In genomic region chr7:83077035-83077918, GRCm38 (mm10) we compare ENCODE assay signal across 9 mouse cellular contexts.
DNase-seq lines count a peak whose midpoint lies in the region; ATAC-seq and TF ChIP-seq lines count a peak whose summit lies in the region.
"Had no signal": no experiment of that assay in that cellular context is flagged by ENCODE, and none has a peak within 500 bp of the region (broad histone marks: within the 10 kb centered on the region; RNA-seq: fewer than 3 reads in every experiment).

No protein-coding gene starts in this region.

- peak overlapping the region; percentile 38 for H3K27ac ChIP-seq in heart, embryonic 15.5 days
- no peak overlapping the region for H3K27ac ChIP-seq in forebrain, embryonic 16.5 days (ENCODE audit: low read length)
- no peak overlapping the region for H3K27ac ChIP-seq in kidney, postnatal 0 days
- H3K27ac ChIP-seq in neural tube, embryonic 13.5 days (replicated peaks) = peak overlapping the region; percentile 75
- no peak overlapping the region for H3K27ac ChIP-seq in liver, postnatal 0 days (ENCODE audit: low read depth)
- H3K27ac ChIP-seq in heart, embryonic 12.5 days (ENCODE audit: poor library complexity, severe bottlenecking) = no peak overlapping the region
- H3K27ac ChIP-seq: layer of hippocampus, adult 2 months had no signal

- DNase-seq in heart, adult 9 months (ENCODE audit: low spot score in 2 of 2) = no peak
- peak; percentile 75 for DNase-seq in kidney, postnatal 0 days (ENCODE audit: low spot score)
- DNase-seq in T-cell, adult 2 months (ENCODE audit: low spot score) = no peak
- no peak for DNase-seq in liver, postnatal 0 days

- no peaks in the 10 kb centered on the region for H3K9me3 ChIP-seq in heart, embryonic 15.5 days (replicated peaks)
- H3K9me3 ChIP-seq in forebrain, embryonic 16.5 days (ENCODE audit: control insufficient read depth, low read length) = no peaks in the 10 kb centered on the region
- H3K9me3 ChIP-seq in kidney, postnatal 0 days (replicated peaks; ENCODE audit: low read length) = no peaks in the 10 kb centered on the region
- no peaks in the 10 kb centered on the region for H3K9me3 ChIP-seq in neural tube, embryonic 13.5 days
- H3K9me3 ChIP-seq in liver, postnatal 0 days (ENCODE audit: low read length) = no peaks in the 10 kb centered on the region
- no peaks in the 10 kb centered on the region for H3K9me3 ChIP-seq in heart, embryonic 12.5 days (replicated peaks)

- TF ChIP-seq CTCF in kidney, postnatal 0 days (IDR thresholded peaks at IDR 0.05; ENCODE audit: low read depth) = no peak
- no peak for TF ChIP-seq CTCF in liver, postnatal 0 days (IDR thresholded peaks at IDR 0.05; ENCODE audit: low read depth)

- 42% methylated on average over 11 of the region's 11 CpGs for WGBS in heart, embryonic 15.5 days
- 25% methylated on average over 11 of the region's 11 CpGs for WGBS in forebrain, embryonic 16.5 days
- 13% methylated on average over 11 of the region's 11 CpGs for WGBS in kidney, postnatal 0 days
- 14% methylated on average over 11 of the region's 11 CpGs for WGBS in neural tube, embryonic 13.5 days
- 57% methylated on average over 11 of the region's 11 CpGs for WGBS in liver, postnatal 0 days (ENCODE audit: insufficient replicate concordance)
- 48% methylated on average over 11 of the region's 11 CpGs for WGBS in heart, embryonic 12.5 days

- H3K4me2 ChIP-seq in heart, embryonic 15.5 days = no peak overlapping the region
- no peak overlapping the region for H3K4me2 ChIP-seq in forebrain, embryonic 16.5 days (ENCODE audit: low read length)
- H3K4me2 ChIP-seq in kidney, postnatal 0 days (ENCODE audit: low read length) = peak overlapping the region; percentile 41
- H3K4me2 ChIP-seq in neural tube, embryonic 13.5 days = peak overlapping the region; percentile 21
- no peak overlapping the region for H3K4me2 ChIP-seq in liver, postnatal 0 days (ENCODE audit: low read depth, low read length)
- no peak overlapping the region for H3K4me2 ChIP-seq in heart, embryonic 12.5 days

- no peak for ATAC-seq in heart, embryonic 15.5 days (replicated peaks; ENCODE audit: insufficient number of reproducible peaks, insufficient read depth, low FRiP score, low read depth)
- peak; percentile 46 for ATAC-seq in forebrain, embryonic 16.5 days
- ATAC-seq in kidney, postnatal 0 days (replicated peaks; ENCODE audit: low FRiP score, low read depth) = peak; percentile 29; the same call in 1 of the 2 replicates
- peak; percentile 80 for ATAC-seq in neural tube, embryonic 13.5 days (ENCODE audit: low read depth)
- no peak for ATAC-seq in liver, postnatal 0 days
- no peak for ATAC-seq in heart, embryonic 12.5 days (ENCODE audit: insufficient number of reproducible peaks, low FRiP score)

- H3K9ac ChIP-seq in heart, embryonic 15.5 days = no peak overlapping the region
- H3K9ac ChIP-seq in forebrain, embryonic 16.5 days (replicated peaks; ENCODE audit: low read depth, low read length) = no peak overlapping the region
- peak overlapping the region; percentile 31; the same call in 1 of the 2 replicates for H3K9ac ChIP-seq in kidney, postnatal 0 days (ENCODE audit: low read depth, low read length)
- no peak overlapping the region for H3K9ac ChIP-seq in neural tube, embryonic 13.5 days
- no peak overlapping the region for H3K9ac ChIP-seq in liver, postnatal 0 days (replicated peaks)
- H3K9ac ChIP-seq in heart, embryonic 12.5 days = no peak overlapping the region

- no peak overlapping the region for H3K4me3 ChIP-seq in heart, embryonic 15.5 days
- no peak overlapping the region for H3K4me3 ChIP-seq in forebrain, embryonic 16.5 days (replicated peaks; ENCODE audit: low read length)
- H3K4me3 ChIP-seq in kidney, postnatal 0 days (replicated peaks; ENCODE audit: low read depth, low read length) = no peak overlapping the region
- H3K4me3 ChIP-seq in neural tube, embryonic 13.5 days = no peak overlapping the region
- H3K4me3 ChIP-seq in liver, postnatal 0 days (ENCODE audit: low read depth, low read length) = no peak overlapping the region
- H3K4me3 ChIP-seq in heart, embryonic 12.5 days = no peak overlapping the region
- H3K4me3 ChIP-seq: layer of hippocampus, adult 2 months had no signal

- no peak for TF ChIP-seq EP300 in liver, postnatal 0 days (IDR thresholded peaks at IDR 0.05; ENCODE audit: low read depth)

- H3K4me1 ChIP-seq in heart, embryonic 15.5 days (replicated peaks) = peaks cover 9% of the 10 kb centered on the region; the same call in 1 of the 2 replicates
- peaks cover 18% of the 10 kb centered on the region for H3K4me1 ChIP-seq in forebrain, embryonic 16.5 days (replicated peaks; ENCODE audit: control insufficient read depth, insufficient read depth, low read length)
- H3K4me1 ChIP-seq in kidney, postnatal 0 days (replicated peaks; ENCODE audit: insufficient read depth, low read length) = peaks cover 15% of the 10 kb centered on the region
- peaks cover 38% of the 10 kb centered on the region for H3K4me1 ChIP-seq in neural tube, embryonic 13.5 days (replicated peaks)
- peaks cover 5% of the 10 kb centered on the region for H3K4me1 ChIP-seq in liver, postnatal 0 days (ENCODE audit: insufficient read depth)
- peaks cover 14% of the 10 kb centered on the region for H3K4me1 ChIP-seq in heart, embryonic 12.5 days (replicated peaks)

- H3K27me3 ChIP-seq in heart, embryonic 15.5 days = no peaks in the 10 kb centered on the region
- H3K27me3 ChIP-seq in forebrain, embryonic 16.5 days (replicated peaks; ENCODE audit: control insufficient read depth, insufficient read depth, low read length) = no peaks in the 10 kb centered on the region
- H3K27me3 ChIP-seq in kidney, postnatal 0 days (ENCODE audit: insufficient read depth, low read length) = no peaks in the 10 kb centered on the region
- no peaks in the 10 kb centered on the region for H3K27me3 ChIP-seq in neural tube, embryonic 13.5 days
- H3K27me3 ChIP-seq in liver, postnatal 0 days (ENCODE audit: insufficient read depth, low read length) = no peaks in the 10 kb centered on the region
- no peaks in the 10 kb centered on the region for H3K27me3 ChIP-seq in heart, embryonic 12.5 days (replicated peaks)

- H3K36me3 ChIP-seq in heart, embryonic 15.5 days = no peaks in the 10 kb centered on the region
- H3K36me3 ChIP-seq in forebrain, embryonic 16.5 days (ENCODE audit: control insufficient read depth, insufficient read depth) = no peaks in the 10 kb centered on the region
- H3K36me3 ChIP-seq in kidney, postnatal 0 days (ENCODE audit: insufficient read depth, low read length) = no peaks in the 10 kb centered on the region
- H3K36me3 ChIP-seq in neural tube, embryonic 13.5 days = no peaks in the 10 kb centered on the region
- no peaks in the 10 kb centered on the region for H3K36me3 ChIP-seq in liver, postnatal 0 days (replicated peaks; ENCODE audit: insufficient read depth, low read length)
- H3K36me3 ChIP-seq in heart, embryonic 12.5 days = no peaks in the 10 kb centered on the region

Comparison
In these comparisons a context has a peak if more than half of its experiments do, and no peak if none do; other contexts are left out.
1. H3K27ac ChIP-seq: peak in heart, embryonic 15.5 days (single experiment) and neural tube, embryonic 13.5 days (single experiment); none in forebrain, embryonic 16.5 days (single experiment), kidney, postnatal 0 days (single experiment), liver, postnatal 0 days (single experiment) and heart, embryonic 12.5 days (single experiment).
2. ATAC-seq: peak in forebrain, embryonic 16.5 days (single experiment), kidney, postnatal 0 days (single experiment) and neural tube, embryonic 13.5 days (single experiment); none in heart, embryonic 15.5 days (single experiment), liver, postnatal 0 days (single experiment) and heart, embryonic 12.5 days (single experiment).
3. H3K4me2 ChIP-seq: peak in kidney, postnatal 0 days (single experiment) and neural tube, embryonic 13.5 days (single experiment); none in heart, embryonic 15.5 days (single experiment), forebrain, embryonic 16.5 days (single experiment), liver, postnatal 0 days (single experiment) and heart, embryonic 12.5 days (single experiment).